Mouse (Mus musculus) lung, adult 18-20 months (tissue): ENCODE measurements around the gene Mier1.

Experiments used
- DNase-seq, 2 experiments: peaks; one replicate each; pipeline ENCODE4 v3.0.0; 2022; ENCODE audit warnings: mixed read lengths in 2 of 2

The Mier1 gene

DNA sequence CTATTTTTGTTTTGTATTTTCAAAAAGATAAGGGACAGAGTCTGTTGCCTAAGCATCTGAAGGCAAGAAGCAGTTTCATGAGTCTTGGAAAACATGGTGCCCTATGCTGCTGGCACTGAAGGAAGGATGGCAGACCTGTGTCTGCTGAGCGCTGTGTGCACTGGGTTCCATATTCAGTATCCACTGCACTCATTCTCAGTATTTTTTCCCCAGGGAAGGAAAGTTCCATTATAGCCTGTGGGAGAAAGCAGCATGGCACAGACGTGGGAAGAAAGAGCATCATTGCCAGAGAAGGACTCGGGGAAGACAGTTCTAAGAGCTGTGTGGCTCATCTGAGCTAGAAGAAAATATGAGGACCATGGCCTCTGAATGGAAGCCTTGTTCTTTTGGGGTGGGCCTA, 57.1 kb downstream of the Mier1 start:
- DNase-seq = no peak

DNA sequence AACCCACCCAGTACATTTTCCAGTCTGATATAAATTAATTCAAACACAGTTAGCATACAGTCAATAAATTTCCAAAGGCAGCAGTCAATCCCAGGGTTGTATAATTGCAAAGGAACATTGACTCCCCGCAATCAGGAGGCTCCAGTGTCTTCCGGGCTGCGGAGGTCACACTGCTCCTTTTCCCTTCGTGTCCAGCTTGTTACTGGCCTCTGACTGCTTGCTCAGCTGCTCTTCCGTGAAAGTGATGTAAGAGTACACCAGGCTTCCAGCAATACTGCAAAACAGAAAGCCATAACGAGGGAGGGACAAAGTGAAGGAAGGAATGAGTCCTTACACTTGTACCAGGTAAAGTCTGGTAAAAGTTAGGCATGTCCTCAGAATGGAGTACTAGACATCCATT, 59.3 kb downstream of the Mier1 start:
- no peak for DNase-seq

DNA sequence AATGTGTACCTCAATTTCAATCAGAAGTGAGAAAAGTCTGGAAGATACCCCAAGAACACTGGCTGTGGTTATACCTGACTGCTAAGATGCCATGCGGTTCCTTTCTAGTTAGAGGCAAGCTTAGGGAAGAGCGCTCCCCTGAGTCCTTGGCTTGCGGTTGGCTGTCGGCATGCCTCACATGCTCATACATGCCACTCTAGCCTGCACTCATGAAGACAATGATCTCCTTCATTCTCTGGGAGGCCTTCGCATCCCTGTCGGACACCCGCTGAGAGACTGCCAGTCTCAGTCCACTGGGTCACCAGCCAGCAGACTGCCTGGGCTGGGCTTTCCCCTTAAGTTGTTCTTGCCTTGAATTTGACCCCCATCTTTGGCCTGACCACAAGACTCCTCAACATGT, 59.8 kb downstream of the Mier1 start:
- DNase-seq = no peak

DNA sequence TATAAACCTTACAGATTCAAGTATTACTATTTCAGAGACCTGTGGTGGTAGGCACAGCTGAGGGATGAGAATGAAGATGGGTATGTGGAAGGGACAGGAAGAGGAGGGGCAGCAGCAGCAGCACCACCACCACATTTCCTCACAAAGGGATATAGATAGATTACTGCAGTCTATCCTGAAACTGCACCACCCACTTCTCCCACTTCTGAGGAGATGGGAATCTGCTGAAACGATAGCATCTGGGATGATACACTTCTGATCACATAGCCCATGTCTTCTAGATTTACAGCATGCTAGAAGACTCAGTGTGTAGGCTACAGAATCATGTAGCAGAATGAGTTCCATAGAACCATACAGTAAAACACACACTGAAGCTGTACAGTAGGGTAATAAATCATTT, 63.5 kb downstream of the Mier1 start:
- no peak for DNase-seq

DNA sequence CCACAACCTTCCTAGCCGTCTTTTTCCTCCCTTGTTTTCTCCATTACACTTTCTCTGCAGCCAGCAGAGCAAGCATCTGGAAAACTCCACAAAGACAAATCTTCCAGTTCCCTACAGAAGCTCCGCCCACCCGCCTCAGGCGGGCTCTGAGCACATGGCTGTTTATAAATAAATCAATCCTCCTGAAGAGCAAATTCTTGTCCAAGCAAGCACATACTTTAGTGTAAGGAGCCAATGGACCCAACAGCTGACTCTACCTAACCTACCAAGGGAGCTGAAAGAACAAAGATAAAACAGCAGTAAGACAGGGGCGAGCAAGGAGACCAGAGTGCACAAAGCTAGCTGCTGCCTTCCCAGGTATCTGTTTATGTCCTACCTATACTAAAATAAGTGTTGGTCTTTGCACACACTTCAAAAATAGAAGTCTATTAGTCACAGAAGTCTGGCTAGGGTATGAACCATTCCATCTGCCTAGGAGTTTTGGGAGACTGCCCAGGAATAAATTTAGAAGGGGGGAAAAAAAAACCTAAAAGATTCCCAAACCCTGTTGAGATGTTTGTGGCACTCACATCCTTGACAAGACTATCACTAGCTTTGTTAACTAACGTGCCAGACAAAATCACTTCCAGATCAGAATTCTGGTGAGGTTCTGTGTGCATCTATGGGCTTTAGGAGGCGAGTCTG, 64.6 kb downstream of the Mier1 start:
- peak in 1 of 2 experiments; percentile 9 for DNase-seq

DNA sequence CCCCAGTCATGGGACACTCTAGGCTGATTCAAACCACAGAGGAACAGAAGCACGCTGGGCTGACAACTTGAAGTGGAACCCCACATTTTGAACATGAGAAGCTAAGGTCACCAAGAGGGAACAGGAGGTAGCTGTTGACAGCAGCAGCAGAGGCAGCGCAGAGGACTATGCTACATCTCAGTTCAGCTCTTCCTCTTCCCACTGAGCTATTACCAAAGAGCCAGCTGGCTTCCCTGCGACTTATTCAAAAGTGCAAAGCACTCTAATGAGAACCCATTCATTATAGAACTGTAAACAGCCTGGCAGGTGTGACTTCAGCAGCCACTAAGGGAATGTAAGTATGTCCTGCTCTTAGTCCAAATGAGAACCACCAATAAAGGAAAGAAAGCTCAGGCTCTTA, 65.4 kb downstream of the Mier1 start:
- no peak for DNase-seq

DNA sequence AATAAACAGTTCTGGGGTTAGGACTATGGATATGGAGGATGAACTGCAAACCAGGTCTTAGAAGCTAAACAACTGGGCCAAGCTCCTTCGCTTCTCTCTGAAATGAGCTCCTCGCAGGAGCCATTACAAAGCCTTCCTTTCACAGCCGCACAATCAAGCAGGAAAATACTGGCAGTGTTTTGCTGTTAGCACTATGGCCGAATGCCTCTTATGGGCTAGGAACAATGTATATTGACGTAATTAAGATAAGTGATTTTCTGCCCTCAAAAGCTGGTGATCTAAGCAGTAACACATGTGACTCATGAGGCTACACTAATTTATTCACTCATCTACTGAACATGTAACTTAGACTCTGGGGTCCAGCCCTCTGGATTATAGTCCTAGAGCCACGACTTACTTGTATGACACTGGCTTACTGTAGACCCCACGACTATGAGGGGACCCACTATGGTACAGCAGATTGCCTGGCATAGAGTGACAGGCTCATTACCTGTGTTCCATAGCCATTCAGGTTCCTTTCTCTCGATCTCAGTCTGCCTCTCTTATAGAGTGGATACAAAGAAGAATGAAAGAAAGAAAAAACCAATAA, 66.2 kb downstream of the Mier1 start:
- no peak for DNase-seq

DNA sequence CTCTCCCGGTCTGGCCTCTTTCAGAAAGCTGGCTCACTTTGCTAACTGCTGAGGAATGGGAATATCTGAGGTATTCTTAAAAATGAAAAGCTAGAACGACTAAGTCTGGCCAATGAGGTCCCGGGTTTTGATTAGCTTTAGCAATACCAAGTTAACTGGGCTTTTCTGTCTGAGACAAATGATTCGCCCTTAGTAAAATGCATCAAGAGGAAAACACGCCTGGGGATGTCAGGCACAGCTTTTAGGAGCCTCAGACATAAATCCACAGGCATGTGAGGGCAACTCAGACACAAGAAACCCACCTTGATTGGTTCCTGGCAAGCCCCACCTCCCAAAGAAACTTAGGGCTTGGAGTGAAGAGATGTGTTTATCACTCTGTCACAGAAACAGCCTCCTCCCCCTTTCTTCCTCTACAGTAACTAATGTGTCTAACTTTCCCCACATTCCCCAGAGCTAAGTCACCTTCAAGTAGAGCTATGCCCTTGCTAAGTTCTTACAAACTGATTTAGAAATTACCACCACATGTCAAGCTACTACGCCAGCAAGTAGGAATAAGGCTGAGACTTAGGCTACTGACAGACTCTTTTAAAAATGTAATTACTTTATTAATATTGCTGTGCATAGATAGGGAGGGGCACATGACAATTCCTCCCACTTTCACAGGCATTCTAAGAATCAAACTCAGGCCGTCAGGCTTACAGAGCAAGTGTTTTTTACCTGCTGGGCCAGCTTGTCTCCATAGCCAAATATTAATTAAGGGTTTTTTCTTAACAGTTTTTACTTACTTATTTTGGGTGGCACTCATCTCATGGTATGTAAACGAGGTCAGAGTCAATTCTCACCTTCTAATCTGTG, 74.8 kb downstream of the Mier1 start:
- DNase-seq = no peak

DNA sequence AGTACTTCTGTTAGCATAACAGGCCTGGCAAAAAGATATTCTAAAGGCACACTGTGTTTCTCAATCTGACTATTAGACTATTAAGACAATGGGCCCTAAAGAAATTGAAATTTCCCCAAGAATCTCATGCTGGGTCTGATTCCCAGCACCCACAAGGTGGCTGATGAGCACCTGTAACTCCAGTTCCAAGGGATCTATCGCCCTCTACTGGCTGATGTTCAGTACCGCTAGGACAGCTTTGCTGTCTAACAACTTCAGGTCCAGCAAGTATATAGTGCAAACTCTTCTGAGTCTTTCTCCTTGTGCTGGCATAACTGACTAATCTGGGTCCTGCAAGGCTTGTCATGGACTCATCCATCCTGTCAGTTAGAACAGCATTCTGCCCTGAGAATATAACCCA, 78.2 kb downstream of the Mier1 start:
- DNase-seq = no peak

DNA sequence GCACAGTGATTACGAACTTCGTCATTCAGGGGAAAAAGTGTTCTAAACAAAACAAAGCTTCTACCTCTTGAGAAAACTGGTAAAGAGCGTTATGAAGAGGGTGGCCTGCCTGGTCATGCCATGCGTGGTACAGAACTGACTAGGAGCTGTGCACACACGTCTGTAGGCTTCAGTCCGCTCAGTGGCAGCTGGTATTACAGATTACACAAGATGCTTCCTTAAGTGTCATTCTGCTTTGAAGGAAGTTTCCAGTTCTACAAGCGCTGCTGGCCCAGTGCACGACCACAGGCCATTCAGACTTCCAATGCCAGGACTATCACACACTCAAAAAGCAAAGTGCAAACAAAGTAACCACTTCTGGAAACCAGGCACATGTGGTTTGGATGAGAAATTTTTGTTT, 83.2 kb downstream of the Mier1 start:
- DNase-seq = peak in 1 of 2 experiments; percentile 30

DNA sequence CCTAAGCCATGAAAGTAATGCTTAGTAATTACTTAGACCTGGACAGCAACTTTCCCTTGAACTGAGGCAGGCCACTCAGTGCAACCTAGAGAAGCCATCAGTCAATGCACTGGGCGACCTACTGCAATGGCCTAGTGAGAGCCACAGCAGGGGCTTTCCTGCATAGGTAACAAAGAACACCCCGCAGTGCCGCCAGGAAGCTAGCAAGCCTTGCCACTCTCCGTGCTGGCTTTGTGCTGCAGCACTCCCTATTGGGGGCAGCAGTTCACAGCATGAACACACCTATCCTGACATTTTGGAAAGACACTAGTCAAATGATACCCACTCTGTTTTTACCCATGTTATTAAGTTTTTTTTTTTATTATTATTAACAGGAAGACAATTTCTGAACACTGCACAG, 84.9 kb downstream of the Mier1 start:
- DNase-seq = no peak

DNA sequence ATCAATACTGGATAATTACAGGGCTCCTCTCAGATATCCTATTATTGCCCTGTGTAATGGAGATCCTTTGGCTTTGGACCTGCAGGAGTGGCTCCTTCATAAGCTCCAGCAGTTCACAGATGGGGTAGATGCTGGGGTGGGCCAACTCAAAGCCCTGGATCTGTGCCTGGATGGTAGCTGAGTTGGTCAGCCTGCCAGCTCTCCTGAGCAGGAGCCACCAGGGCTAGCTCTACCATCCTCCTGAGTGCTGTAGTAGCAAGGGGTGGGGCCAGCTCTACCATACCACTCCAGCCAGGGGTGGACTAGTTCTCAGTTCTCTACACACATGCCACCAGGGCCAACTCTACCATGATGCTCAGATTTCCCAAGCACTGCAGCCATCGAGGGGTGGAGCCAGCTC, 85.9 kb downstream of the Mier1 start:
- no peak for DNase-seq

DNA sequence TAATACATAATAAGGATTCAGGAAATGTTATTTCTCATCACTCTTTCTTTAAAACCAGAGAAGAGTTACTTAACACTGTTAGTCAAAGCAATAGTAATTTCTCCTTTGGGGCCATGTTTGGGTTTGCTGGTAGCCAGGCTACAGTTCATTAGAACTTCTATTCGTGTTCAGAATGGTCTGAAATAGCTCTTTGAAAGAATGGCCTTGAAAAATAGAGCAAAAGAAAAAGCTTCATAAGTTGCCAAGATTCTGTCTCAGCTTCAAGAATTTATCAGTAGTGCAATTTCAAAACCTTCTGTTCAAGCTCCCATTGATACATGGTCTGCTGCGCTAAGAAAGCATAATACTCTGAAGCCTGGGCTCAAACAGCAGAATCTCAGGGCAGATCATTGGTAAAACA, 89.5 kb downstream of the Mier1 start:
- no peak for DNase-seq

DNA sequence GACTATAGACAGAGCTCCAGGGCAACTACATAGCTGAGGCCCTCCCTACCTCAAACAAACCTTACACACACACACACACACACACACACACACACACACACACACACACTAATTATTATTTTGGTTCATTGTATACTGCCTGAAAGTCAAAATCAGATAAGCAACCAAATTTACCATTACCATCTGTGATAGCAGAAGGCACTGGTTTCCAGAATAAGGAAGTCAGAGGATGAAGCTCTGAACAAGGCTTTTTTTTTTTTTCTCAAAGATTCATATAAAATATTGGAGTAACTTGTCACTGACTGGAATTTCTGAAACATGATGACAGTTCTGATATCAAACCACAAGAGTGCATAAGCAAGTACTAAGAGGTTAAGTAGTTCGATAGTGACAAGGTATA, 94.4 kb downstream of the Mier1 start:
- DNase-seq = no peak

DNA sequence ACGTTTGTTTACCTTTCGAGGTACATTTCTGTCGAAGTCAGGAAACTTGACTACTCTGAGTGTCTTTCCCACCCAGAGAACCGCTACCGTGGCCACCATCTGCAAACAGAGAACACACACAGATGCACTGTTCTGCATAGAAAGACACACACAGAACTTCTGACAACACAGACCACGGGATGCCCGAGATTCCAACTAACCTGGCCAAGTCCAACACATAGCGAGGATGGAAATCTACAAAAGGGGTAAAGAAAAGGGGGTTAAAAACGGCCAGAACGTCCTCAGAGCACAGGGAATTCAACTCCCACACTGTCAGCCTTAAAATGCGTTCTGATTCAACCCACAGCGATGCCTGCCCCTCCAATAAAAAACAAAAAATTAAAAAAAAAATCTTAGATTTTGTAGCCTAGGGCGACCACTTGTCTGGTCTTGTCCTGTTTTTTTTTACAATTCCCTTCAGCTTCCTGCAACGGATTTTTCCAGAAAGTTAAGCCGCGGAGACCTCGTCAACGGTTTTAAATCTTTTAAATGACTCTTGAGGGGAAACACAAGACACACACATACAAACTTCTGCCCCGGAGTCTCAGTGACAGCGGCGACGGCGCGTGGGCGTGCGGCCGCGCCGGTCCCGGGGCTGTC, 99.8 kb downstream of the Mier1 start:
- no peak for DNase-seq

DNA sequence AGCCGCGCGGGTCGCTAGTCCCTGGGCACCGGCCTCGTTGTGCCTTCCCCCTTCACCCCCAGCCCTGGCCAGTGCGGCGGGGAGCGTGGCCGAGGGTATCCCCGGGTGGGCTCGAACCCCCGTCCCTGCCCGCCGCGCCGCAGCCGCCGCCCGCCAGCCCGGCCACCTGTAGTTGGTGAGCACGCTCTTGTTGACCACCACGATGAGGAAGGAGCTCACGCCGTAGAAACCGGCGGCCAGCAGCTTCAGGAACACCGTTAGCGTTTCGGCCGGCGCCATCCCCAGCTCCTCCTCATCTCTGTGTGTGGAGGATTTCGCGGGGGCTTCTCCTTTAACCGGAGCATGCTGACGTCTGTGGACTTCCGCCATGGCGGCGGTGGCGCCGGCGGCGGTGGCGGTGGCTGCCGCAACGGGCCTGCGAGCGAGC, 100.3 kb downstream of the Mier1 start:
- peak; percentile 64 to 69 for DNase-seq
